Mouse (Mus musculus) lung, postnatal 0 days (tissue): ENCODE measurements at regions not wholly inside any gene's neighbourhood (a gene's known extent, or its start where the extent isn't known, plus 50 kb on each side); places are given as distances from the start of the nearest gene placed in this dataset.

Experiments
- ATAC-seq: fragments of 200-750 bp; cut with Nextera tagmentation; 2 replicates; pipeline ENCODE4 v1.8.0; 2017; ENCODE audit warnings: moderate library complexity
- DNase-seq: peaks from one replicate; pipeline ENCODE4 v3.0.0-alpha.2; 2016; ENCODE audit warnings: low spot score
- H3K27ac ChIP-seq: fragments of 300-500 bp; sonication (generic); 2 replicates; pipeline ENCODE4 v1.5.1; 2014; ENCODE audit warnings: antibody characterized with exemption, mild to moderate bottlenecking, low read length, mixed read lengths
- H3K27me3 ChIP-seq: fragments of 300-500 bp; sonication (generic); replicated peaks from 2 replicates; pipeline ENCODE4 v1.6.1; 2014; ENCODE audit warnings: low read length, mixed read lengths; ENCODE audit not compliant: insufficient read depth
- H3K36me3 ChIP-seq: fragments of 300-500 bp; sonication (generic); 2 replicates; pipeline ENCODE4 v1.6.1; 2014; ENCODE audit warnings: low read length, mixed read lengths; ENCODE audit not compliant: insufficient read depth
- H3K4me1 ChIP-seq: fragments of 300-500 bp; sonication (generic); 2 replicates; pipeline ENCODE4 v1.6.1; 2014; ENCODE audit warnings: antibody characterized with exemption, low read depth, low read length, mixed read lengths; ENCODE audit not compliant: insufficient read depth
- H3K4me2 ChIP-seq: fragments of 300-500 bp; sonication (generic); replicated peaks from 2 replicates; pipeline ENCODE4 v1.6.1; 2014; ENCODE audit warnings: low read depth, mild to moderate bottlenecking, low read length, moderate library complexity, mixed read lengths
- H3K4me3 ChIP-seq: fragments of 300-500 bp; sonication (generic); 2 replicates; pipeline ENCODE4 v1.5.1; 2014; ENCODE audit warnings: low read depth, low read length
- H3K9ac ChIP-seq: fragments of 300-500 bp; sonication (generic); replicated peaks from 2 replicates; pipeline ENCODE4 v1.6.1; 2014; ENCODE audit warnings: low read depth, mild to moderate bottlenecking
- H3K9me3 ChIP-seq: fragments of 300-500 bp; sonication (generic); 2 replicates; pipeline ENCODE4 v1.6.1; 2016; ENCODE audit warnings: low read length, mixed read lengths
- CTCF ChIP-seq: IDR thresholded peaks from 2 replicates; pipeline ENCODE4 v1.5.1; 2016; ENCODE audit warnings: antibody characterized with exemption, mild to moderate bottlenecking
- EP300 ChIP-seq: IDR thresholded peaks from 2 replicates; pipeline ENCODE4 v1.6.1; 2016; ENCODE audit warnings: antibody characterized with exemption, mild to moderate bottlenecking, control low read depth
- WGBS: fragments of 180-500 bp; shearing (Covaris S2); extraction: QIAGEN DNeasy Blood & Tissue Kit; methylation state at CpG from one replicate; pipeline ENCODE4 v1.1.7; 2014; 5-methylcytosine and 5-hydroxymethylcytosine counted together

DNA sequence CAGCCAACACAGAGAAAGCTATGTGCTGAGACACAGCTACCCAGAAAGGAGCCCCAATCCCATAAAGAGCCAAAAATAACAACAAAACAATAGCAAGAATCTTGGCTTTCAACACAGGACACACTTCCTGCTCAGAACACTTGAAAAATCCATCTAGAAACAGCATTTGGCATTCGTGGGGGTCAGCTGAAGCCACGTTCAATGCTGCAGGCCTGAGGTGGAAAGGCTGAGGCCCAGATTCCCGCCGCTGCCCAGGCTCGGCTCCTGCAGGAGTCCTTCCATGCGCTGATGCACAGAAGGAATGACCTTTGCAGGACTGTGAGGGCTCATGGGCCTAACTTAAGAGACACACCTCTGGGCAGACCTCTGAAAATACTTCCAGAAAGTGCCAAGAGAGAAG lies 76.4 kb upstream of the Ctnnb1 start:
- Histone ChIP-seq H3K36me3 (no peaks in the 10 kb centered on the region), H3K4me2 (no peak overlapping the region), H3K9me3 (no peaks in the 10 kb centered on the region), H3K9ac (no peak overlapping the region), H3K4me1 (peaks cover 9% of the 10 kb centered on the region; the same call in 1 of the 2 replicates), H3K27ac (no peak overlapping the region), H3K4me3 (no peak overlapping the region), H3K27me3 (no peaks in the 10 kb centered on the region)
- DNase-seq = peak; percentile 24
- ATAC-seq = no peak
- TF ChIP-seq CTCF (no peak), EP300 (no peak)
- 48% methylated on average over 6 of the region's 6 CpGs for WGBS

DNA sequence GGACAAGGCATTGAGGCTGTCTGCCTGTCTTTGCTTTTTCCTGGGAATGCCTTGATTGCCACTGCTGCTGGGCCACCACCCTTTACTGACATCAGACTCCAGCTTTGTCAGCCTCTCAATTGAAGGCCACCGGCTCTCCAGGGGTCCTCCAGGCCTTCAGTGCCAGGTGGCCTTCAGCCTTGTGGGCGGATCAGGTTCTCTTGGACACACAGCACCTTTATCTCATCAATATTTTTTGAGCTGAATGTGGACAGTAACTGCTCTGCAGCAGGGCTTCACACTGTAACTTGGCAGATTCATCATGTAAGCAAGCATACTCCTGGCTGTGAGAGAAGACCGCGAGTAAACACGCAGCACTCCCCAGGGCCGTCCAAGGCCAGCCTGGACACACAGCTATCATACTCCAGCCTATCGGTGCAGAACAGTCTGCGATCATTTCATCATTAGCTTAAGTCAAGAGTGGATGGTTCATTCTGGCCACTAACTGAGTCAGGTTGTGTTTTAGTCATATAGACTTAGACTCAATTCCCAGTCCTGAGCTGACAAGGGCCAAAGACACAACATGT lies 75.9 kb upstream of the Ctnnb1 start:
- peaks cover 9% of the 10 kb centered on the region; the same call in 1 of the 2 replicates for H3K4me1 ChIP-seq
- TF ChIP-seq EP300 (no peak), CTCF (no peak)
- H3K4me3 ChIP-seq = no peak overlapping the region
- ATAC-seq (no peak), DNase-seq (no peak)
- H3K27me3 ChIP-seq = no peaks in the 10 kb centered on the region
- H3K4me2 ChIP-seq = no peak overlapping the region
- H3K9ac ChIP-seq = no peak overlapping the region
- 74% methylated on average over 8 of the region's 8 CpGs for WGBS
- H3K36me3 ChIP-seq = no peaks in the 10 kb centered on the region
- no peak overlapping the region for H3K27ac ChIP-seq
- H3K9me3 ChIP-seq = no peaks in the 10 kb centered on the region

DNA sequence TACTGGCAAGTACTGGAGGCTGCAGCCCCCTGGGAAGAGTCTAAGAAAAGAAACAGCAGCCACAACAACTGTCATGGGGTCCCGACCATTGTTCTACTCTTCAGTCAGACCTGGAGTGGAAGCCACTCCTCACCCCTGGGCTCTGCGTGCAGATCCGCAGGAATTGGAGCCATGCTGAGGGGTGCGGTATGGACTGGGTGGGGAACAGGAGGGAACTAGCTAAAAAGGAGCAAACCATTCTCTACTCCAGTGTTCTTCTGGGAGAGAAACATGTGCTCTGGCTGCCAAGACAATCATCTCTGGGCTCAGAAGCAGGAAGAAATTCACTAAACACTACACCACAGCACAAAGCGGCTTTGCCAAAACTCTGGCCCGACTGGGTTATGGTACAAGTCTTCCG lies 74.7 kb upstream of the Ctnnb1 start:
- WGBS = 71% methylated on average over 7 of the region's 7 CpGs
- ATAC-seq = no peak
- no peak overlapping the region for H3K4me2 ChIP-seq
- no peak overlapping the region for H3K4me3 ChIP-seq
- no peaks in the 10 kb centered on the region for H3K27me3 ChIP-seq
- H3K36me3 ChIP-seq = no peaks in the 10 kb centered on the region
- no peak overlapping the region for H3K27ac ChIP-seq
- no peaks in the 10 kb centered on the region for H3K9me3 ChIP-seq
- H3K9ac ChIP-seq = no peak overlapping the region
- no peak for DNase-seq
- peaks cover 9% of the 10 kb centered on the region; the same call in 1 of the 2 replicates for H3K4me1 ChIP-seq
- TF ChIP-seq EP300 (no peak), CTCF (no peak)

DNA sequence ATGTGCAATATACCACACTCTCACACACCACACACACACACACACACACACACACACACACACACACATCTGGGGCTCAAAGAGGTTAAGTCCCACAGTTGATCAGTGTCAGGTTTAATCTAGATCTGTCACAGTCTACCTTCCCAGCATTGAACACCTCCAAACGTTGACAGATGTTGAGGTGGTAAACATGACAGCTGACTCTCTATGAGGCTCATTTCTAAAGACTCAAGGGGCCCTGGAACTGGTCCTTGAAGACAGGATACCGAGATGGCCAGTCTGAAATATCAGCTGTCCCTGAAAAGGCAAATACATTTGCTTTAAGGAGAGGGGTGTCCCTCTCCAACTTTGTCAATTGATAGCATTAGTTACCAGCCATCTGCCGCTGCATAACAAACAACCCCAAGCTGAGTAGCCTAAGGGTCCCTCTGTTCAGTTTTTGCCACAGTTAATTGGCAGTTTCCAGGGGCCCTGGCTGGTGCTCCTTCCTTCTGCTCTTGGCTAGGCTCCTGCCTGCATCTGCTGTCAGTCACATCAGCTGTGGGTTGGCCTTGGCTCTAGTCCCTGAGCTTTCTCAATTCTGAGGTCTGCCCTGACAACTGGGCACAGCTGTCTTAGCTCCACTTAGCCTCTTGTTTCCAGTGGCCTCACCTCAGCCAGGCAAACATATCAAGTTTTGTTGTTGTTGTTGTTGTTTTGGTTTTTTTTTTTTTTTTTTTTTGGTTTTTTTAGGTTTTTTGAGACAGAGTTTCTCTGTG lies 73.5 kb upstream of the Ctnnb1 start:
- Histone ChIP-seq H3K36me3 (no peaks in the 10 kb centered on the region), H3K9me3 (no peaks in the 10 kb centered on the region), H3K27ac (no peak overlapping the region), H3K9ac (no peak overlapping the region), H3K4me3 (no peak overlapping the region), H3K4me1 (peaks cover 9% of the 10 kb centered on the region; the same call in 1 of the 2 replicates), H3K4me2 (no peak overlapping the region), H3K27me3 (no peaks in the 10 kb centered on the region)
- peak; percentile 62 for ATAC-seq
- DNase-seq = peak; percentile 55
- WGBS = 49% methylated on average over 3 of the region's 3 CpGs
- TF ChIP-seq CTCF (no peak), EP300 (no peak; the same call in 1 of the 2 replicates)

DNA sequence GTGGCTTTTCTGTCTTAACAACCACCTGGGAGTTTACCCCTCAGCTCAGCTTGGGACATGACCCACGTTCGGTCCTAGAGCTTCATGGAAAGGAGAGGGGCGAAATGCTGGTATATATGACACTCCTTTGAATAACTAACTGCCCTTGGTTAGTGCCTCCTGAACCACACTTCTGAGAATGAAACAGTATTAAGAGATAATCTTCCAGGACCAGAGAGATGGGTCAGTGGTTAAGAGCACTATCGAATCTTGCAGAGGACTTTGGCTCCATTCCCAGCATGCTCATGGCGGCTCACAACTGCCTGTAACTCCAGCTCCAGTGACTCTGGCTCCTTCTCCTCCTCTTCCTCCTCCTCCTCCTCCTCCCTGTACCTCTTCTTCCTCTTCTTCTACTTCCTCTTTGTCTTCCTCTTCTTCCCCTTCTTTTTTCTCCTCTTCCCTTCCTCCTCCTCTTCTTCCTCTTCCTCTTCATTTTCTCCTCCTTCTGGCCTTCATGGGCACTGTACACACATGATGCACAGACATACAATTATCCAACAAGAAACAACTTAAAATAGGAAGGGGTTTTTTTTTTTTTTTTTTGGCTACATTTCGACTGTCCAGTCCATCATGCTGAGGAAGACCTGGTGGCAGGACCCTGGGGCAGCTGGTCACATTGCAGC lies 71.0 kb upstream of the Ctnnb1 start:
- DNase-seq (no peak), ATAC-seq (no peak)
- no peak overlapping the region for H3K27ac ChIP-seq
- peaks cover 2% of the 10 kb centered on the region; the same call in 1 of the 2 replicates for H3K4me1 ChIP-seq
- H3K9me3 ChIP-seq = no peaks in the 10 kb centered on the region
- no peak overlapping the region for H3K4me2 ChIP-seq
- H3K9ac ChIP-seq = no peak overlapping the region
- H3K36me3 ChIP-seq = no peaks in the 10 kb centered on the region
- H3K4me3 ChIP-seq = no peak overlapping the region
- H3K27me3 ChIP-seq = no peaks in the 10 kb centered on the region
- 72% methylated on average over 6 of the region's 6 CpGs for WGBS
- TF ChIP-seq CTCF (no peak), EP300 (no peak)

DNA sequence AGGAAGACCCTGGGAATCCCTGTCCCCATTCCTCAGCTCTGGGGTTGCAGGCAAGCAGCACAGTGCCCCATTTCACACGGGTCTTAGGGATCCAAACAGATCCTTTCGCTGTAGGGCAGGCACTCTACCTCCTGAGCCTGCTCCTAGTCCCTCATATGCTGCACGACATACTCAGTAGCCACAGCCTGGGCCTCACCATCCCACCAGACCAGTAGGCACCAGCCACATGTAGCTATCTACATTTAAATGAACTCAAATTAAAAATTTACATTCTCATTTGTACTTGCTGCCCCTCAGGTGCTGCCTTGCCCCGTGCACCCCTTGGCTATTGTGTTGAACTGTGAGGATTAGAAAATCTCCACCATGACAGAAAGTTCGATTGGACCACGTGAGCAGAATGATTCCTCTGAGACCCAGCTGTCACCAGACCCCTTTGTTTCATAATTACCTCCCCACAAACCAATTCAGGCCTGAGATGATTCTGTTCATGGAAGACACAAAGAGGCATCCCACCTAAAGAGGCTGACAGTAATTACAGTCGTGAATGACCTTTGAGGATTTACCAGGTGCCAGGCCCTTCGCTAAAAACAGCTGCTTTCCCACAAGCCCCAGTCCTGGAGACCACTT lies 67.9 kb upstream of the Ctnnb1 start:
- Histone ChIP-seq H3K4me3 (no peak overlapping the region), H3K9me3 (no peaks in the 10 kb centered on the region), H3K4me1 (peaks cover 2% of the 10 kb centered on the region; the same call in 1 of the 2 replicates), H3K27ac (no peak overlapping the region), H3K9ac (no peak overlapping the region), H3K36me3 (no peaks in the 10 kb centered on the region), H3K4me2 (no peak overlapping the region), H3K27me3 (no peaks in the 10 kb centered on the region)
- DNase-seq (no peak), ATAC-seq (no peak)
- no peak for TF ChIP-seq EP300
- TF ChIP-seq CTCF = no peak
- 77% methylated on average over 8 of the region's 8 CpGs for WGBS
